Mouse (Mus musculus) testis, adult 2 months (tissue): Measurements from ENCODE around the gene Kank1.

ENCODE experiments used
- CTCF ChIP-seq: fragments of 200-500 bp; IDR thresholded peaks from 2 replicates; pipeline ENCODE4 v1.5.1; 2012; ENCODE audit warnings: low read depth, mild to moderate bottlenecking, inconsistent platforms, low read length, moderate library complexity; ENCODE audit not compliant: control insufficient read depth, insufficient read depth, insufficient replicate concordance
- POLR2A ChIP-seq: fragments of 200-500 bp; IDR thresholded peaks from 2 replicates; pipeline ENCODE4 v1.6.1; 2012; ENCODE audit warnings: low read depth, mild to moderate bottlenecking, inconsistent platforms, low read length, moderate library complexity; ENCODE audit not compliant: control insufficient read depth

- TF ChIP-seq CTCF (no peak), POLR2A (no peak)
Observed at GRCm38 (mm10) chr19:25187681-25188080, 49.1 kb upstream of the Kank1 start.
